Mouse (Mus musculus): ENCODE measurements at regions not wholly inside any gene's neighbourhood (a gene's known extent, or its start where the extent isn't known, plus 50 kb on each side); places are given as distances from the start of the nearest gene placed in this dataset.

GRCm38 (mm10) chr14:120150589-120150988 lies 108.4 kb upstream of the Oxgr1 start:
- no peak overlapping the region for H3K27ac ChIP-seq
- no peak overlapping the region for H3K4me3 ChIP-seq
- TF ChIP-seq CTCF (IDR thresholded peaks at IDR 0.05): no peak
- intact Hi-C loops (cut with DNase I): no loop called here
- DNase-seq: no peak

- intact Hi-C loops (cut with DNase I): no loop called here
- DNase-seq: no peak
- Histone ChIP-seq H3K4me3 (no peak overlapping the region), H3K27ac (no peak overlapping the region)
- no peak for TF ChIP-seq CTCF (IDR thresholded peaks at IDR 0.05)
Observed at GRCm38 (mm10) chr14:120154413-120154812, 112.2 kb upstream of the Oxgr1 start.

- intact Hi-C loops (cut with DNase I): loop anchor here (5.0 kb wide), 1 partner anchor 53 kb away; no protein-coding TSS in a partner anchor
- TF ChIP-seq CTCF (IDR thresholded peaks at IDR 0.05): no peak
- H3K4me3 ChIP-seq: no peak overlapping the region
- H3K27ac ChIP-seq: no peak overlapping the region
- DNase-seq: no peak
Observed at GRCm38 (mm10) chr14:120164184-120164583, 111.3 kb upstream of the Mbnl2 start.

GRCm38 (mm10) chr14:120165496-120166045 lies 109.9 kb upstream of the Mbnl2 start:
- Histone ChIP-seq H3K4me3 (no peak overlapping the region), H3K27ac (no peak overlapping the region)
- intact Hi-C loops (cut with DNase I): no loop called here
- TF ChIP-seq CTCF (IDR thresholded peaks at IDR 0.05): no peak
- no peak for DNase-seq

- intact Hi-C loops (cut with DNase I): no loop called here
- H3K4me3 ChIP-seq: no peak overlapping the region
- DNase-seq: no peak
- no peak for TF ChIP-seq CTCF (IDR thresholded peaks at IDR 0.05)
- no peak overlapping the region for H3K27ac ChIP-seq
Observed at GRCm38 (mm10) chr14:120170733-120171132, 104.7 kb upstream of the Mbnl2 start.

GRCm38 (mm10) chr14:120172058-120172457 lies 103.4 kb upstream of the Mbnl2 start:
- no peak for DNase-seq
- TF ChIP-seq CTCF (IDR thresholded peaks at IDR 0.05): no peak
- intact Hi-C loops (cut with DNase I): no loop called here
- no peak overlapping the region for H3K27ac ChIP-seq
- H3K4me3 ChIP-seq: no peak overlapping the region

GRCm38 (mm10) chr14:120172844-120173243 lies 102.6 kb upstream of the Mbnl2 start:
- DNase-seq: no peak
- no peak for TF ChIP-seq CTCF (IDR thresholded peaks at IDR 0.05)
- no peak overlapping the region for H3K27ac ChIP-seq
- no peak overlapping the region for H3K4me3 ChIP-seq
- intact Hi-C loops (cut with DNase I): no loop called here

- DNase-seq: no peak
- no peak overlapping the region for H3K27ac ChIP-seq
- no peak for TF ChIP-seq CTCF (IDR thresholded peaks at IDR 0.05)
- intact Hi-C loops (cut with DNase I): no loop called here
- H3K4me3 ChIP-seq: no peak overlapping the region
Observed at GRCm38 (mm10) chr14:120174615-120175014, 100.9 kb upstream of the Mbnl2 start.

GRCm38 (mm10) chr14:120195218-120195617 lies 80.3 kb upstream of the Mbnl2 start:
- intact Hi-C loops (cut with DNase I): no loop called here
- TF ChIP-seq CTCF (IDR thresholded peaks at IDR 0.05): no peak
- Histone ChIP-seq H3K27ac (no peak overlapping the region), H3K4me3 (no peak overlapping the region)
- DNase-seq: no peak

- H3K27ac ChIP-seq: no peak overlapping the region
- DNase-seq: no peak
- intact Hi-C loops (cut with DNase I): no loop called here
- H3K4me3 ChIP-seq: no peak overlapping the region
- TF ChIP-seq CTCF (IDR thresholded peaks at IDR 0.05): no peak
Observed at GRCm38 (mm10) chr14:120211741-120212140, 63.7 kb upstream of the Mbnl2 start.

GRCm38 (mm10) chr14:120212626-120213025 lies 62.8 kb upstream of the Mbnl2 start:
- intact Hi-C loops (cut with DNase I): no loop called here
- no peak overlapping the region for H3K27ac ChIP-seq
- DNase-seq: no peak
- H3K4me3 ChIP-seq: no peak overlapping the region
- TF ChIP-seq CTCF (IDR thresholded peaks at IDR 0.05): no peak

GRCm38 (mm10) chr14:120219224-120219623 lies 56.2 kb upstream of the Mbnl2 start:
- intact Hi-C loops (cut with DNase I): loop anchor here (5.0 kb wide), 1 partner anchor 57 kb away; no protein-coding TSS in a partner anchor
- peak; percentile 19 for DNase-seq

GRCm38 (mm10) chr14:120223528-120224201 lies 51.8 kb upstream of the Mbnl2 start:
- Histone ChIP-seq H3K27ac (no peak overlapping the region), H3K4me3 (no peak overlapping the region)
- no peak for DNase-seq
- intact Hi-C loops (cut with DNase I): no loop called here
- TF ChIP-seq CTCF (IDR thresholded peaks at IDR 0.05): no peak

More at GRCm38 (mm10) chr14:120219224-120219623, 56.2 kb upstream of the Mbnl2 start:
- no peak overlapping the region for H3K4me3 ChIP-seq
- H3K27ac ChIP-seq: 0 out of 2 replicates have a peak overlapping the region, but pooled peaks have one; percentile 3
- no peak for TF ChIP-seq CTCF (IDR thresholded peaks at IDR 0.05)
